Mouse (Mus musculus): ENCODE data around the gene Cdc14a. TPM values are rescaled to one million over a fixed set of nuclear protein-coding genes. Genes with fewer than 3 reads are reported as not detected.

Gene Cdc14a
- polyA plus RNA-seq, 1 experiment = 4.7 TPM

DNA sequence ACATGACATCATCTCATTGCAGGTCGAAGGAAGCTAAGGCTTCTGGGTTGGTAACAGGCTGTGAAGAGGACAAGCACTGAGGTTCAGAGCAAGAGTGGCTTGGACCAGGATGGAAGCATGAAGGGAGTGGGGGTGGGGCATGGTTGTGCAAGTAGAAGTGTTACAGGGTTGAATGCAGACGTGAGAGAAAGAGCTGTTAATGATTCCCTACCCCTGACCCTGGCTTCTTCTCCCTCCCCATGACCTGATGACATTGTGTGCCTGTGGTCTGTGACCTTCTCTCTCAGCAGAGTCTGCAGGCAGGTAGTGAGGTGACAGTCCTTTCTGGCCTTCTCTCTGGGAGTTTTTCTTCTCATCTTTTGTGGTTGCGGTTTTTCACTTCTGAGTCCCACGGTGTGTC, 187.0 kb downstream of the Cdc14a start:
- no peak for TF ChIP-seq CTCF (IDR thresholded peaks at IDR 0.05; ENCODE audit: extremely low read depth, insufficient read depth, insufficient read length, insufficient replicate concordance)
- TF ChIP-seq POLR2A (IDR thresholded peaks at IDR 0.05; ENCODE audit: low read depth, low read length) = no peak
- 83% methylated on average over 4 of the region's 4 CpGs for WGBS
- Histone ChIP-seq H3K36me3 (ENCODE audit: control insufficient read depth, insufficient read depth, low read length) (no peaks in the 10 kb centered on the region), H3K4me3 (ENCODE audit: extremely low read depth, insufficient read depth, insufficient read length) (no peak overlapping the region), H3K27ac (ENCODE audit: insufficient read depth, low read length) (no peak overlapping the region), H3K27me3 (ENCODE audit: control insufficient read depth, insufficient read depth, low read length) (no peaks in the 10 kb centered on the region), H3K4me1 (ENCODE audit: control insufficient read depth, insufficient read depth, insufficient read length) (no peaks in the 10 kb centered on the region)
- no peak for DNase-seq (ENCODE audit: low read depth in 1 of 2, low spot score in 2 of 2)

DNA sequence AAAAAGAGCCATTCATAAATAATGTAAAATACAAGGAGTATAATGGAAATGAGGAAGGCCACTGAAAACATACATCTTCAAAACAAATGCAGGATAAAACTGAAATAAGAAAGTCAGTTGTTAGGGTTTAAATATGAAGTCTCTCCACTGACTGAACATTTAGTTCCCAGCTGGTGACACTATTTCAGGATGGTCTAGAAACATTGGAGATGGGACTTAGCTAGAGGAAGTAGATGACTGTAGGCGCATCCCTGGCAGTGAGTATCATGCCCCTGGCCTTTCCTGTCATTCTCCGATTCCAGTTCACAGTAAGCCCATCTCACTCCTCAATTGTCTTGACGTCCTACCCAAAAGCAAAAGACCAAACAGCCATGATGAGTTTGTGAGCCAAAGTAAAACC, 190.3 kb downstream of the Cdc14a start:
- no peaks in the 10 kb centered on the region for H3K4me1 ChIP-seq (ENCODE audit: control insufficient read depth, insufficient read depth, insufficient read length)
- H3K27ac ChIP-seq (ENCODE audit: insufficient read depth, low read length) = no peak overlapping the region
- no peaks in the 10 kb centered on the region for H3K36me3 ChIP-seq (ENCODE audit: control insufficient read depth, insufficient read depth, low read length)
- TF ChIP-seq CTCF (IDR thresholded peaks at IDR 0.05; ENCODE audit: extremely low read depth, insufficient read depth, insufficient read length, insufficient replicate concordance) (no peak), POLR2A (IDR thresholded peaks at IDR 0.05; ENCODE audit: low read depth, low read length) (no peak)
- WGBS = 89% methylated on average over 3 of the region's 3 CpGs
- no peak for DNase-seq (ENCODE audit: low read depth in 1 of 2, low spot score in 2 of 2)
- H3K27me3 ChIP-seq (ENCODE audit: control insufficient read depth, insufficient read depth, low read length) = no peaks in the 10 kb centered on the region
- H3K4me3 ChIP-seq (ENCODE audit: extremely low read depth, insufficient read depth, insufficient read length) = no peak overlapping the region

DNA sequence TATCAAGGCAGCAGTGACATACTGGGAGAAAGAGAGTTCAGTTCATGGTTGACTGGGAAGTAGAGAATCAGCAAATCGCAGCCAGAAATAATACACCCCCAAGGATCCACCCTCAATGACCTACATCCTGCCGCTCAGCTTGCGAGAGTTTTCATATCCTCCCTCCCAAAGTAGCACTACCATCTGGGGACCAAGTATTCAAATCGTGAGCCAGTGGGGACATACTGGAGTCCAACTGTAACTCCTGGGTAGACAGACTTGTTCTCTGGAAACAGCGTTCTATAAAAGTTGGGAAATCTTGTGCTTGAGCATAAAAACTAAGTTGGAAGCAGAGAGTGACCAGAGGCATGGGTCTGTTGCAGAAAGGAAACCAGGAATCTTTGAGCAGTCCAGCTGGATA, 191.1 kb downstream of the Cdc14a start:
- H3K27me3 ChIP-seq (ENCODE audit: control insufficient read depth, insufficient read depth, low read length) = no peaks in the 10 kb centered on the region
- no peak for DNase-seq (ENCODE audit: low read depth in 1 of 2, low spot score in 2 of 2)
- H3K36me3 ChIP-seq (ENCODE audit: control insufficient read depth, insufficient read depth, low read length) = no peaks in the 10 kb centered on the region
- H3K4me1 ChIP-seq (ENCODE audit: control insufficient read depth, insufficient read depth, insufficient read length) = no peaks in the 10 kb centered on the region
- H3K27ac ChIP-seq (ENCODE audit: insufficient read depth, low read length) = no peak overlapping the region
- 81% methylated on average over 5 of the region's 5 CpGs for WGBS
- TF ChIP-seq CTCF (IDR thresholded peaks at IDR 0.05; ENCODE audit: extremely low read depth, insufficient read depth, insufficient read length, insufficient replicate concordance) (no peak), POLR2A (IDR thresholded peaks at IDR 0.05; ENCODE audit: low read depth, low read length) (no peak)
- H3K4me3 ChIP-seq (ENCODE audit: extremely low read depth, insufficient read depth, insufficient read length) = no peak overlapping the region

DNA sequence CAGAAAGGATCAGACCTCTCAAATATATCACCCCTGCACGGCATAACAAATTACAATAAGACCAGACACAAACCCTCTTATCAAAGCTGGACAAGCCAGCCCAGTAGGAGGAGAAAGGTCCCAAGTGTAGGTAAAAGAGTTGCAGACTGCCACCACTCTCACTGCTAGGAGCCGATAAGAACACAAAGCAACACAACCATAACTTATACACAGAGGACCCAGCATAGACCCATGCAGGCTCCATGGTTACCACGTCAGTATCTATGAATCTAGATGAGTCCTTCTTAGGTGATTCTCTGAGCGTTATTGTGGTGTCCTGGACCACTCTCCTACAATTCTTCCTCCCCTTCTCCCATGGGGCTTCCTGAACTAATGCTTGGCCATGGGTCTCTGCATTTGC, 194.5 kb downstream of the Cdc14a start:
- no peak overlapping the region for H3K4me3 ChIP-seq (ENCODE audit: extremely low read depth, insufficient read depth, insufficient read length)
- TF ChIP-seq CTCF (IDR thresholded peaks at IDR 0.05; ENCODE audit: extremely low read depth, insufficient read depth, insufficient read length, insufficient replicate concordance) = no peak
- TF ChIP-seq POLR2A (IDR thresholded peaks at IDR 0.05; ENCODE audit: low read depth, low read length) = no peak
- H3K27me3 ChIP-seq (ENCODE audit: control insufficient read depth, insufficient read depth, low read length) = no peaks in the 10 kb centered on the region
- H3K27ac ChIP-seq (ENCODE audit: insufficient read depth, low read length) = no peak overlapping the region
- no peaks in the 10 kb centered on the region for H3K4me1 ChIP-seq (ENCODE audit: control insufficient read depth, insufficient read depth, insufficient read length)
- 84% methylated on average over 4 of the region's 4 CpGs for WGBS
- no peak for DNase-seq (ENCODE audit: low read depth in 1 of 2, low spot score in 2 of 2)
- no peaks in the 10 kb centered on the region for H3K36me3 ChIP-seq (ENCODE audit: control insufficient read depth, insufficient read depth, low read length)

DNA sequence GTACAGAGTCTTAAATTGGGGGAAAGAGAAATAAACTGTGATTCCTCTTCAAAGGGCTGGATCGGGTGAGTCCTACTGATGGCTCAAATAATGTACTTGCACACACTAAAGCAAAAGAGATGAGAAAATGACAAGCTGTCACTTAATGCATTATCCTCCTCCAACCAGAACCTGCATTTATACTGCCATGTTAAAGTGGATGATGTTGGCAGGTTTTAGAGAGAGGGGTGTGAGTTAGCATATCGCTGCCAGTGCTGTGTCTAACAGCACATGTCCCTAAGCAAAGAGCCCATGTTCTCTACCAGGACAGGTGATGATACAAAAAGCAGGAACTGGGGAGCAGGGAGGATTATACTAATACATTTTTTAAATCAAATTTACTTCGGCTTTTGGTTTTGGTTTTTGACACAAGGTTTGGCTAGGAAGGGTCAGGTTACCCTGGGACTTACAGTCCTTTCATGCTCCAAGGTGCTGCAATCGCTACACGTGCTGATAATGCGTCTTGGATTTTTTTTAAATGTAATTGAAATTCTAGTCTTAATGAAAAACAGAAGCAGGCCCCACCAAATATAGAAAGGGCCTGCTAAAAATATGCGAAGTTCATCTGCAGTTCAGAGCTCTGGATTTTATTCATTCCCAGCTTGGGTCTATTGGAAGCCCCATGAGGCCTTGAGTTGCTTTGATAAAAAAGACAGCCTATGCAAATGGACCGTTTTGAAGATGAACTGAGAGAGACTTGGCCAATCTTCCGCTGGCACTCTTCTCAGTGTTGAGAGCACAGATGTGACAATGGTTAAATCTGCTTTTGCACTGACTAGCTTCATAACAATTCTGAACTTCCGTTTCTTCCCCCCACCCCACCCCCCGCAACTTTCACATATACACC, 195.2 kb downstream of the Cdc14a start:
- Histone ChIP-seq H3K27ac (ENCODE audit: insufficient read depth, low read length) (no peak overlapping the region), H3K27me3 (ENCODE audit: control insufficient read depth, insufficient read depth, low read length) (no peaks in the 10 kb centered on the region), H3K36me3 (ENCODE audit: control insufficient read depth, insufficient read depth, low read length) (no peaks in the 10 kb centered on the region), H3K4me1 (ENCODE audit: control insufficient read depth, insufficient read depth, insufficient read length) (no peaks in the 10 kb centered on the region), H3K4me3 (ENCODE audit: extremely low read depth, insufficient read depth, insufficient read length) (no peak overlapping the region)
- no peak for DNase-seq (ENCODE audit: low read depth in 1 of 2, low spot score in 2 of 2)
- 86% methylated on average over 11 of the region's 11 CpGs for WGBS
- no peak for TF ChIP-seq CTCF (IDR thresholded peaks at IDR 0.05; ENCODE audit: extremely low read depth, insufficient read depth, insufficient read length, insufficient replicate concordance)
- no peak for TF ChIP-seq POLR2A (IDR thresholded peaks at IDR 0.05; ENCODE audit: low read depth, low read length)

DNA sequence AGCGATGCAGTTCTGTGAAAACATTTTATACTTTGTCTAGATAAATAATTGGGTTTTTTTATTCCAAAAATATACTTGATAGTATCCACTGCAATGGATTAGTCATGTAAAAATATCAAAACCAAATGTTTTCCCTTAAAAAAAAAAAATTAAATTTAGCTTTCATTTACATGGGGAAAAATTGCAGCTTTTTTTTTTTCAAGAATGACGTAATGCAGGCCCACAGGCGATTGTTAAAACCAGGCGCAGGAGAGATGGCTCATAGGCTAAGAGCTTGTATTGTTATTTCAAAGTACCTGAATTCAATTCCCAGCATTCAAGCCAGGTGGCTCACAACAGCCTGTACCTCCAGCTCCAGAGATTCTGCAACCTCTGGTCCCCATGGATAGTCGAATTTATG, 196.4 kb downstream of the Cdc14a start:
- WGBS = 82% methylated on average over 5 of the region's 5 CpGs
- H3K4me1 ChIP-seq (ENCODE audit: control insufficient read depth, insufficient read depth, insufficient read length) = no peaks in the 10 kb centered on the region
- H3K27ac ChIP-seq (ENCODE audit: insufficient read depth, low read length) = no peak overlapping the region
- H3K4me3 ChIP-seq (ENCODE audit: extremely low read depth, insufficient read depth, insufficient read length) = no peak overlapping the region
- H3K36me3 ChIP-seq (ENCODE audit: control insufficient read depth, insufficient read depth, low read length) = no peaks in the 10 kb centered on the region
- no peak for DNase-seq (ENCODE audit: low read depth in 1 of 2, low spot score in 2 of 2)
- TF ChIP-seq CTCF (IDR thresholded peaks at IDR 0.05; ENCODE audit: extremely low read depth, insufficient read depth, insufficient read length, insufficient replicate concordance) = no peak
- no peak for TF ChIP-seq POLR2A (IDR thresholded peaks at IDR 0.05; ENCODE audit: low read depth, low read length)
- no peaks in the 10 kb centered on the region for H3K27me3 ChIP-seq (ENCODE audit: control insufficient read depth, insufficient read depth, low read length)

DNA sequence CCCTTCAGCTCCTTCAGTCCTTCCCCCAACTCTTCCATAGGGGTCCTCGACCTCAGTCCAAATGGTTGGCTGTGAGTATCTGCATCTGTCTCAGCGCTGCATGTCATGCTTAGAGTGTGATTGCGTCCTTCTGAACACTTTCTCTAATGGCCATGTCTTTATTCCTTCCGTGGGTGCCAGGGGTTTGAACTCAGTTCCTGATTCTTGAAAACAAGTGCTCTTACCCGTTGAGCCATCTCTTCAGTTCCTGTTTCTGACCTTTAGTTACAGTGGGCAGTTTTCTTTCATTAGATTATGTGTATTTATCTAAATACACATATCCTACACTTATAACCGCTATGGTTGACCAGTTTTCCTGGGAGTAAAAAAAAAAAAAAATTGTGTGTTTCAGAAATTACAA, 196.9 kb downstream of the Cdc14a start:
- TF ChIP-seq POLR2A (IDR thresholded peaks at IDR 0.05; ENCODE audit: low read depth, low read length) = no peak
- TF ChIP-seq CTCF (IDR thresholded peaks at IDR 0.05; ENCODE audit: extremely low read depth, insufficient read depth, insufficient read length, insufficient replicate concordance) = no peak

More for the DNA sequence above, 196.9 kb downstream of the Cdc14a start:
- Histone ChIP-seq H3K36me3 (ENCODE audit: control insufficient read depth, insufficient read depth, low read length) (no peaks in the 10 kb centered on the region), H3K4me3 (ENCODE audit: extremely low read depth, insufficient read depth, insufficient read length) (no peak overlapping the region), H3K4me1 (ENCODE audit: control insufficient read depth, insufficient read depth, insufficient read length) (no peaks in the 10 kb centered on the region), H3K27me3 (ENCODE audit: control insufficient read depth, insufficient read depth, low read length) (no peaks in the 10 kb centered on the region), H3K27ac (ENCODE audit: insufficient read depth, low read length) (no peak overlapping the region)
- WGBS = 74% methylated on average over 6 of the region's 6 CpGs
- no peak for DNase-seq (ENCODE audit: low read depth in 1 of 2, low spot score in 2 of 2)

Other genes starting within 250 kb of the Cdc14a start
- gene Gpr88, start 170.5 kb downstream of the Cdc14a start, polyA plus RNA-seq (2012; rRNA removed) = 3.3 and 5.8 TPM in 2 replicates
- 17.5 and 25.1 TPM in 2 replicates for gene Rtca, start 84.2 kb upstream of the Cdc14a start, polyA plus RNA-seq (2012; rRNA removed)
- 2.3 and 2.6 TPM in 2 replicates for gene Dbt, start 89.0 kb upstream of the Cdc14a start, polyA plus RNA-seq (2012; rRNA removed)
- gene Lrrc39, start 138.9 kb upstream of the Cdc14a start, polyA plus RNA-seq (2012; rRNA removed) = 0.18 and 0.28 TPM in 2 replicates
- gene Sass6, start 170.9 kb upstream of the Cdc14a start, polyA plus RNA-seq (2012; rRNA removed) = 1.6 and 1.9 TPM in 2 replicates
- 4.2 and 4.7 TPM in 2 replicates for gene Trmt13, start 190.6 kb upstream of the Cdc14a start, polyA plus RNA-seq (2012; rRNA removed)
- gene Mfsd14a, start 238.6 kb upstream of the Cdc14a start, polyA plus RNA-seq (2012; rRNA removed) = 12.2 and 12.6 TPM in 2 replicates